Mouse (Mus musculus) heart, adult 9 months (tissue): ENCODE results near the gene Ninj2.

ENCODE experiments used
- DNase-seq, 2 experiments: peaks; one replicate each; pipeline ENCODE4 v3.0.0; 2022; ENCODE audit warnings: low spot score in 2 of 2

Gene Ninj2

DNA sequence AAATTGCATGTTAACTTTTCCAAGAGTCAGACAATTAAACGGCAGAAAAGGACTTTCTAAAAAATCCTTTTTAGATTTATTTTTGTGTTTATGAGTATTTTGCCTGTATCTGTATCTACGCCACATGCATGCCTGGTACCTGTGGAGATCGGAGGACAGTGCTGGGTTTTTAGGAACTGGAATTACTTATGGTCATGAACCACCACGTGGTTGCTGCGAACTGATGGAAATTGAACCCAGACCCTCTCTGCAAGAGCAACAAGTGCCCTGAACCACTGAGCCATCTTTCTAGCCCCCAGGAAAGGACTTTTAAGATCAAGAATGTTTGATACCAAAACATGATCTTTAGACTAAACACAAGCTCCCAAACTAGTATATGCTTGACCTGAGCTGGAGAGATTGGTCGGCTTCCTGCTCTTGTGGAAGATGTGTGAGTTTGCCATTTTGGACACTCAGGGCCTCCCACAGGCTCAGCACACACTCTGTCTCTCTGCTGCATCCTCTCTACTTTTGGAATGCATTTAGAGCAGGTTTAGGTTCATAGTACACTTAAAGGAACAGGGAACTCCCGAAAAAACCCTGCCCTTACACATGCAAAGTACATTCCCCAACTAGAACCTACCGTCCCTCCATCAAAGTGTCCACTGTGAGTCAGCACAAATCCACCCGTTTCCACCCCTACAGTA, 1.1 kb downstream of the Ninj2 start:
- no peak for DNase-seq

DNA sequence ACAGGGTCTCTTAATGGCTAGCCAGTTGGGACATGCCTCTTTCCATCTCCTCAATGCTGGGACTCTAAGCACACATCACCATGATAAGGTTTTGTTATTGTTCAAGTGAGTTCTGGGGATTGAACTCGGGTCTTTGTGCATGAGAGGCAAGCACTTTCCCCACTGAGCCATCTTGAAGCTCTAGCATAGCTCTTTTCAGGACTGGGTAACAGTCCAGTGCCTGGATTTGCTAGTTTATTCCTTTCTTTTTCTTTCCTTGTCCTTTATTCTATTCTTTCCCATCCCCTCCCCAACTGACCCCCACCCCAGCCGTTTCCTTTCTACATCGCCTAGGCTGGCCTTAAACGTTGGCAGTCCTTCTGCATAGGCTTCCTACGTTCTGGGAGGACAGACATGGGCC, 1.9 kb downstream of the Ninj2 start:
- no peak for DNase-seq

- no peak for DNase-seq
Observed at GRCm38 (mm10) chr6:120095501-120095900, 2.4 kb downstream of the Ninj2 start.

DNA sequence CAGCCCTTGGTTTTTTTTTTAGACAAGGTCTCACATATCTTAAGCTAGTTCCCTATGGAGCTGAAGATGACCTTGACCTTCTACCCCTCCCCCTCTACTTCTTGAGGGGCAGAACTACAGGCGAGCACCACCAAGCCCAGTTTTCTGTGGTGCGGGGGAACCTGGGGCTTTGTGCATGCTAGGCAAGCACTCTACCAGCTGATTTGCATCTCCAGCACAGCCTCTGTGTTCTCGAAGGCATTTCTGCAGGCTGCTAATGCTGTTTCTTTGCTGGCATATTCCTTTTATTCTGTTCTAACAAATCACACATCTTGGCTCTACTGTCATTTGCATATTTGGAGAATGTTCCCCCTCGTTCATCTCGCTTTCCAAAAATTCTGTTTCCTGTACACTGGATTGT, 6.2 kb downstream of the Ninj2 start:
- DNase-seq = no peak

DNA sequence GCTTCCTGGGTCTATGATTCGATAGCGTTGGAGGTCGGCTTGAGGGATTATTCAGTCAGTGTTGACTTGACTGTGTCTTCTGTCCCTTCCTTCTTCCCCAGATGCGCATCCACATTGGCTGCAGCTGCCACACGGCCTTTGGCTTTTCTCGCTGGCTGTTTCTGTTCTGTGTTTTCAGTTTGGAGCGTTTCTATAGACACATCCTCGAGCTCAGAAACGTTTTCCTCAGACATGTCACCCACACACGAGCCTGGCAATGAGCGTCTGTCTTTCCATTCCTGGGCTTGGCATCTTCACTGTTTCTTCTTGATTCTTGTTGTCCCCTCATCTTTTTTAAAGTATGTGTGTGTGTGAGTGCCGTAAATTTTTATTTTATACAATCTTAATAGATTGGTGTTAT, 8.1 kb downstream of the Ninj2 start:
- no peak for DNase-seq

DNA sequence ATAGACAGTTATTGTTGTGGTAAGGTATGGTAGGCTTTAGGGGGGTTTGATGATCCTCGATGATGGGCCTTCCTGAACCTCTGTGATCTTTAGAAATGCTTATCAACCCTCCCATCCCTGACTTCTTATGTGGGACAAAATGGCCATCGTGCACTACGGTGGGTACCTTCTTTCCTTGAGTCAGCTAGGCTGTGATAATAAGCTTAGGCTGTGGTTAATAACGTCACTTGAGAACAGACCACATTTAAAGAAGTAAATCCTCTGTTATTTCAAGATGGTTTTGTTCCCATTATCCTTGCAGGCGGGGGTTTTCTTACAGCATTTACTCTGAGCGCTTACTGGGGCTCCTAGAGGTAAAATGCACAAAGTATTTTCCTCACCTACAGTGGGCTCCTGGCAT, 8.8 kb downstream of the Ninj2 start:
- no peak for DNase-seq

DNA sequence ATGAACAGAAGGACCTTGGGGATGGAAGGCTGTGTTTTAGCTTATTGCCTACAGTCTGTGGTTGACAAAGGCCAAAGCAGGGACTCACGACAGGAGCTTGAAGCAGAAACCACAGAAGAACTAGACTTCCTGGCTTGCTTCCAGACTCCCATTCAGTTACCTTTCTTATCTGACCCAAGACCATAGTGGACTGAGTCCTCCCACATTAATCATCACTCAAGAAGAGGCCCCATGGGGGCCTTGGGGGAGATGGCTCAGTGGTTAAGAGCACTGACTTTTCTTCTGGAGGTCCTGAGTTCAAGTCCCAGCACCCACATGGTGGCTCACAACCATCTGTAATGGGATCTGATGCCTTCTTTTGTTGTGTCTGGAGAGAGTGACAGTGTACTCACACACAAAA, 10.0 kb downstream of the Ninj2 start:
- no peak for DNase-seq

DNA sequence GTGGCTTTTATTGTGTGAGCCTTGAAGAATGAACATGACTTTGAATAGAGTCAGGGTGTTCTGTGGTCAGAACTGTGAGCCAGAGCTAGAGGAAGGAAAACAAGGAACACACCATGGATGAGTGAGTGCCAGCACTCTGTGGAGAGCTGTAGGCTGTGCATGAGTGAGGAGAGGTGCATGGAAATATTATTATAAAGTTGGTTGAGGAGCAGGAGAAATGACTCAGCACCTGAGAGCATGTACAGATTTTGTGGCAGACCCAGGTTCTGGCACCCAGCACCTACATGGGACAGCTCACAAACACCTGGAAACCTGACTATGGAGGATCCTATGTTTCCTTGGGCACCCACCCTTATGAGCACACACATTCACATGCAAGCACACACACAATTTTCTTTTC, 11.9 kb downstream of the Ninj2 start:
- no peak for DNase-seq

DNA sequence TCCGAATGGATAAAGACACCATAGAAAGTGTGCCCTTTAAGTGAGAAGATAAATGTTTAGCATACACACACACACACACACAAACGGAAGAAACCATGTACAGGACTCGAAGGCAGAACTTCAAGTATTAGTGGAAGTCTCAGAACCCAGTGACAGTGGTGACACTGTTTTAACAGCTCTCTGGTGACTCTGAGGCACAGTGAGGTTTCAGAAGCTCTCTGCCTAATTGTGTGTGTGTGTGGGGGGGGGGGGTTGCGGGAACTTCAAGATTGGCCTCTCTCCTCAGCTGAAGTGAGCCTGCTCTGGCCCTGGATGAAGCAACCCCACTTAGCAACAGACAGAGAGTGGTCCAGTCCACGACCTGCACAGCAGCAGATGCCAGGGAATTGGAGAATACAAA, 14.4 kb downstream of the Ninj2 start:
- no peak for DNase-seq

DNA sequence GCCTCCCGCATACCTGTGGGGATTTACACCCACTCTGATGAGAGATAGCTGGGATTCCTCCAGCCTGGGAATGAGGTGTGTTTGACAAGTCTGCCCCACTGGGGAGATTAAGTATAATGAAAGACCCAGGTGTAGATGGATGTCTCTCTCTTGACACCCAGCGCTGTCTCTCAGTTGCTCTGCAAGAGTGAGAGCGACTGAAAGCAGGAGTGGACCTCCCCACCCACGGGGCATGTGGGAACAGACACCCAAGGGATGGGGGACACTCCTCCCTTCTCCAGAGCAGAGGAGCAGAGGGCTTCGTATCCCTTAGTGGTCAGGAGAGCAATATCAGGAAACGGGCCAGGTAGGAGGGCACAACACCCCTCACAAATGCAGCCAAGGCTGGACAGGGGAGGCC, 14.9 kb downstream of the Ninj2 start:
- no peak for DNase-seq

GRCm38 (mm10) chr6:120109173-120109572, 16.0 kb downstream of the Ninj2 start:
- peak; percentile 91 to 92 for DNase-seq

DNA sequence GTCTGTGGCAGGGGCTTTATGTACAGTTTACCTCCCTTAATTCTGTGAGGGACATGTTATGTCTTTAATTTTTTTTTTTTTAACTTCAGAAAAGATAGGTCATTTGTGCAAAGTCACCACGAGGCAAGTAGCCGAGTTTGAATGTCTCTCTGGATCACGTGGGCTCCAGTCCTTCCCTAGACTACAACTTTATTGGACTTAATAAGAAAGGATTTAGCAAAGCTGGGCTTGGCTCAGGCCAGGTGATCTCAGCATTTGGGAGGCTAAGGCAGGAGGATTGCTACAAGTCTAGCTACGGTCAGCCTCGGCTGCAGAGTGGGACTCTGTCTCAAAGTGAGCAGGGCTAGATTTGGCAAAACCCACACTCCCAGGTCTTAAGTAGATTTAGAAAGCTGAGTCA, 16.8 kb downstream of the Ninj2 start:
- no peak for DNase-seq

DNA sequence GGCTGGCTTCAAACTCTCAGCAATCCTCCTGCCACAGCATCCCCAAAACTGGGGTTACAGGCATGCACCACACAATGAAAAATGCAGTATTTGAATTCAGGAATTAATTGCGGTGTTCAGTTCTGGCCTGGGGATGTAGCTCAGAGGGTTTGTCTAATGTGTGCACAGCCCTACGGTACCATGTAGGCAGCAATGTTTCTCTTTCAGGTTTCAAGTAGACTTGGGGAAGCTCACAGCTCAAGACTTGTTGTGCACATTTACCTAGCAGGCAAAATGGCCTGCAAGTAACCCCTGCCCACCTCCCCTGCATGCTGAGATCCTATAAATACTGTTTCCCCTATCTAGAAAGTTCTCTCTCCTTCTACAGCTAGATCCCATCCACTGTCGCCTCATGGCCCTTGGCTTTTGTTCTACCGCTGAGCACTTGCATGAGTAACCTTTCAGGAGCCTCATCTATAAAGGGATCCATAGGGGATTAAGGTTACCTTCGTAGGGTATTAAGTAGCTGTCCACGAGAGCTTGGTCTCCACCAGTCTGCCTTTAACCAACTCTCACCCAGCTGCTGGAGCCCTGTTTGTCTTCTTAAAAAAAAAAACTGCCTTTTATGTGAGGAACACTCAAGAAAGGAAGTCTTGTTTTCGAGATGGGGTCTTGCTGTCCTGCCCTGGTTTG, 17.7 kb downstream of the Ninj2 start:
- no peak for DNase-seq

DNA sequence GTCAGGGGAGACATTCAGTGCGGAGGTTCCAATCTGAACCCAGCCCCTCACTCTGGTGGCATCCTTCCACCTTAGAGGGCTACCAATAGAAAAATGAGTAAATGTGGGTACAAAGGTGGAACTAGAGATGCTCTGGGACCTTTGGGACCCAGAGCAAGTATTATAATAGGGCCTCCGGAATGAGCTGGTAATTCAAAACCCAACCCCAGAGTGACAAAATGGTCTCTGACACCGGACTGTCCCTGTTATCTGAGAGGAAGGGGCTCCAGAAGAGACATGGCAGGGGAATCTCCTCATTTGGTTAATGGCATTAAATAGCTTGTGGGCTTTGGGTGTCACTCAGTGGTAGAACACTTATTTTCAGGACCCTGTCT, 18.2 kb downstream of the Ninj2 start:
- DNase-seq = no peak

DNA sequence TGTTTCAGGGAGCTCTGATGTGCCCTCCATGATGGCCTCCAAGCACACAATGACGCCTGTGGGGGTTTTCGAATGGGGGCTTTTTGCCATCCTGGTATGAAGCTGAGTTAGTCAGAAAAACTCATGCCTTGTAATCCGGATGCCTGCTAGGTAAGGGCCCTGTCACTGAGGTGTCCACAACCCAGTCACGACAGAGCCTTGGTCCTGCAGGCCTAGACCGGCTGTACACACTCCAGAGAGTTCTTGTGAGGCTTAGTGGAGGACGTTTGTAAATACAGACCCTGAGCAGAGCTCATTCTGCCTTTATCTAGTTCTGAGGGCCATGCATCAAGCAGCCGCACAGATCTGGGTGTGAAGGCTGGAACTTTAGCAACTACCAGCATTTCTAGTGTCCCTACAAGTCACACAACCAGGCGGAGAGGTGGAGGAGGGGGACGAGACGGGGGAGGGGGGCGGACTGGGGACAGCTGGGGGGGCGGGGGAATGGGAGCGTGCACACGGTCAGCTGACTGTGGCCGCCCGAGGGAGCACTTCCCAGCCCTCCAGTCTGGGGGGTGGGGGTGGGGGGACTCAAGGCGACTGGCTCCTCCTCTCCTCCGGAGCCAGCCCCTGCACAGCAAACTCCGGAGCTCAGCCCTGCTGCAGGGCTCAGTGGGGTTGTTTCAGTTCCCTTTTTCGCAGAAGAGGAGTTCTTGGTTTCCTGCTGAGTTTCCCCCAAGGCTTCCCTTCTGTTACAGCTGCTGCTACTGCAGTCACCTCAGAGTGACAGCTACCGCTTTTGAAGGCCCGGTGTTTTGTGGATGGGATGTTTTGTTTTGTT, 19.0 kb downstream of the Ninj2 start:
- DNase-seq = peak; percentile 77 to 83

DNA sequence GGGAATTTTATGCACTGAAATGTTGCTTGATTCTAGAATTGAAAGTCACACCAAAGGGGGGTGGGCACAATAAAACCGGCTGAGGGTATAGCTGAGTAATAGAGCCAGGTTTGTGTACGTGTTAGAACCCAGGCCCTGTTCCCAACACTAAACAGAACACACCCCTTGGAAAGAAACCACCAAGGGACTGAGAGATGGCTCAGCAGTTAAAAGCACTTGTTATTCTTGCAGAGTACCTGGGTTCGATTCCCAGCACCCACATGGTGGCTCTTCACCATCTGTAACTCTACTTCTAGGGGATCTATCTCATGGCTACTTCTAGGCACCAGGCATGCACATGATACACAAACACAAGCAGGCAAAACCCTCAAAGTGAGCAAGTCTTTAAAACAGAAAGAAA, 20.7 kb downstream of the Ninj2 start:
- no peak for DNase-seq

GRCm38 (mm10) chr6:120114271-120114670, 21.1 kb downstream of the Ninj2 start:
- DNase-seq = no peak

DNA sequence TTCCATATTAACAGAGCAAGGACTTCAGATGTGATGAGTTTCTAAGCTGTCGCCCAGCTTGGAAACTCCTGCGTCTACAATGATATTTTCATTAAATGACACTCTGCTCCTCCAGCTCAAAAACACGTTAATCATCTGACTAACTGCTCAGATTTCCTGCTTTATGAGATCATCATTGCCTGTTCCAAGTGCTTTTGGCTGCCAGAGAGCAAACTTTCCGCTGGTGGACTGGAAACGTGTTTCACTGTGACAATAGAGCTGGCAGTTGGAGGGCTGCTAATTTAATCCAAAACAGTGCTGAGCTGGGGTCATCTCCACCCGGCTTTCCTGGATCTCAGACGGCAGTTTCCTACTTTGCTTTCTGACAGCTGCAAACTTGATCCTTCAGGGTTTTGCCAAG, 21.5 kb downstream of the Ninj2 start:
- DNase-seq = peak; percentile 93

DNA sequence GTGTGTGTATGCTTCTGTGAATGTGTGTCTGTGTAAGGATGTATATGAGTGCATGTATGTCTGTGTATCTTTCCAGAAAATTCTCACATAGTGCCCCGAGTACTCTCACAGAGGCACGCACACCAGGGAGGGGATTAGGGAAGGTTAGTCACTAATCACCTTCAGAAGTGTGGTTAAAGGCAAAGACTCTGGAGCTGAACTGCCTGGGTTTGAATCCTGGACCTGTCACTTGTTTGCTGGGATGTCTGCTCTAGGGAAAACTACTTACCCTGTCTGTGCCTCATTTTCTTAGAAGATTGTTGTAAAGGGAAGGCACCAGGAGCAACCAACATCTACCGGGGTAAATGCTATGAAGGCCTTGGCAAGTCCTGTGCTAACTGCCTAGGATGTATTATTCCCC, 22.3 kb downstream of the Ninj2 start:
- DNase-seq = no peak

GRCm38 (mm10) chr6:120119824-120120223, 26.7 kb downstream of the Ninj2 start:
- DNase-seq = no peak

- no peak for DNase-seq
Observed at GRCm38 (mm10) chr6:120124688-120125087, 31.5 kb downstream of the Ninj2 start.

DNA sequence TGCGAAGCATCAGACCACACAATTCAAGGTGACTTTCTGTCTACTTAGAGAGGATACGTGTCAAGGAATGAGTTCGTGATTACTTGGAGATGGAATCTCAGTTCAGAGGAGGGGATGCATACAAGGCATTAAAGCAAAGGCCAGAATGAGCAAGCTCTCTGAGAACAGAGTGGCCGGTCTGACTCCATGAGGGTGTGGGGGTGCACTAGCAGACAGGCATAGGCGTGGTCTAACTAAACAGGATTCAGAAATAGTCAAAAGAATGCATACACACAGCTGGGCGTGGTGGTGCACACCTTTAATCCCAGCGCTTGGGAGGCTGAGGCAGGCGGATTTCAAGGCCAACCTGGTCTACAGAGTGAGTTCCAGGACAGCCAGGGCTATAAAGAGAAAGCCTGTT, 33.3 kb downstream of the Ninj2 start:
- DNase-seq = no peak

DNA sequence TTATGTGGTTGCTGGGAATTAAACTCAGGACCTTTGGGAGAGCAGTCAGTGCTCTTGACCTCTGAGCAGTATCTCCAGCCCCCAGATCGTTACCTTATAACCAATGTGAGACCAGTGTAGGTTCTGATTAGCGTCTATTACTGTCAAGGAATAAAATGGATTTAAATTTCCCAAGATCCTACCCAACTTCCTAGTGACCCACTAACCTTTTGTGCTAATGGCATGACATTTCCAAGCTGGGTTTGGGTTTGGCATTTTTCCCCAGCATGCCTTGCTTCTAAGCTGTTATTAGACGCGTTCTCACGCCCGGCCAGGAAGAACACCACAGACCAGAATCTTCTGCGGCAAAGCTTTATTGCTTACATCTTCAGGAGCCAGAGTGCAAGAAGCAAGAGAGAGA, 34.2 kb downstream of the Ninj2 start:
- no peak for DNase-seq
